Mouse (Mus musculus): Measurements from ENCODE around the gene Gm6588. TPM values are rescaled to one million over a fixed set of nuclear protein-coding genes. Genes with fewer than 3 reads are reported as not detected.

Gene Gm6588
- polyA plus RNA-seq, 1 experiment from 2014 or later: not detected

DNA sequence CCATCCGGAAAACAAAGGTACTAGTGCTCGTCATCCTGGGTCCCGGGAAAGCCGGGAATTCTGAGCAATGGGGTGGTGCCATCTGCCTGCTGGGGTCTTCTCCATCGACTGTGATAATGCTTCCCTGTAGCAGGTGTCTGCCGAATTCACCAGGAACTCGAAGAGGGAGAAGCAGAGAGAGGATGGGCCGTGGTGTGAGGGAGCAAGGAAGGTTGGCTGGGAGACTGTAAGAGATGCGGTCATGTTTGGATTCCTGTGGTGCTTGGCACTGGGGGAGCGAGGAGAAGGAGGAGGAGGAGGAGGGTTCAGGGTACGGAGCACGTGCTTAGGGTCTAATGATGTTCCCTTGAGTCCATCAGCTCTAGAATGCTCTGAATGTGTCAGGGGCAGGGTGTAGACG, 33.3 kb downstream of the Gm6588 start:
- WGBS: 61% methylated on average over 13 of the region's 13 CpGs
- DNase-seq (ENCODE audit: low spot score): no peak
- no peak overlapping the region for H3K4me3 ChIP-seq
- peaks cover 55% of the 10 kb centered on the region for H3K4me1 ChIP-seq
- no peaks in the 10 kb centered on the region for H3K9me3 ChIP-seq
- peaks cover 70% of the 10 kb centered on the region for H3K27me3 ChIP-seq (replicated peaks; ENCODE audit: low read depth, poor library complexity, severe bottlenecking)
- H3K36me3 ChIP-seq (replicated peaks): no peaks in the 10 kb centered on the region
- peak overlapping the region; percentile 26; the same call in 1 of the 2 replicates for H3K27ac ChIP-seq (replicated peaks)

DNA sequence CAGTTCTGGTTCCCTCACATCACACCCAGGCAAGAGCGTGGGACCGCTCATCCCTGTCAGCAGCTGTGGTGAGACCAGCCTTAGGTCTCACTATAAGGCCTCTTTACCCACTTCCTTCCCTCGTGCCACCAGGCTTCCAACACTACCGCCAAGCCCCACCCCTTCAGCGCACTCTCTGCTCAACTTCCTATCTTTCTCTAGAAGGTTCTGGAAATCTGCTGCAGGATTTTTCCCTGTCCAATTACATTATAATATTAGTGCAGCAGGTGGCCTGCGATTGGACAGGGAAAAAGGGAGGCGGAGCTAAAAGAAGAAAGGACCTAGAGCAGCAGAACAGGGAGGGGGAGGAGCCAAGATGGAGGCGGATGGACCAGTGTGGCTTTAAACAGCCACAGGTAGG, 33.8 kb downstream of the Gm6588 start:
- Histone ChIP-seq H3K36me3 (replicated peaks) (no peaks in the 10 kb centered on the region), H3K27ac (replicated peaks) (no peak overlapping the region), H3K9me3 (no peaks in the 10 kb centered on the region), H3K4me1 (peaks cover 50% of the 10 kb centered on the region), H3K27me3 (replicated peaks; ENCODE audit: low read depth, poor library complexity, severe bottlenecking) (peaks cover 67% of the 10 kb centered on the region), H3K4me3 (no peak overlapping the region)
- DNase-seq (ENCODE audit: low spot score): no peak
- WGBS: 87% methylated on average over 8 of the region's 8 CpGs

DNA sequence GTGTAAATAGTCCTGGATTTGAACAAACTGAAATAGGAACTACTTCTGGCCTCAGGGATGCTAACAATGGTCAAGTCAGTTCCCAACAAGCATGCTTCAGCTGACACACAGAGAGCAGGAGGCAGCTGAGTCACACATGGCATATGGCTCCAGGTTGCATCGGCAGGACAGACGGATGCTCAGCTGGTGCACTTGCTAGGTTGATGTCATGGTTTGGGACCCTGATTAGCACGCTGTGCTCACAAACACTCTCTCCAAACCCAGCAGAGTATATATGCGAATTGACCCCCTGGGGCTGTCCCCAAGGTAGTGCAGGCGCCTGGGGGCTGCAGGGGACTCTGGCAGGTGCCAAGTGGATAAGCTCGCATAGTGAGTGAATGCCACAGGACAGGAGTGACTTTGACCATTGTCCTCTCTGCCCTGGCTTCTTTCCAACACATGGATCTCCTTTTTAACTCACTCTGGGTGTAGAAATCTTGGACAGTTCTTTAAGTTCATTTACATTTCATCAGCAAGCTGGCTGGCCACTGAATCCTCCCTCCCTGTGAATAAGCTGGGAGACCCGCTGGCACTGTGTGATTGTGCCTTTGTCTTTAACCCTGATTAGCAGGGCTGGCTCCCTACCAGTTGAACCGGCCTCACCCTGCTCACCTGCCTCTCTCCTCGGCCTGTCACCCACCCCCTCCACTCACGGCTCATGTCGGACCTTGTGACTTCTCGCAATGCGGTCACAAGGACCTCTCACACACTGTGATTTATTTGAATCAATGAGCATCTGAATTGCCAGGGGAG, 35.9 kb downstream of the Gm6588 start:
- H3K4me3 ChIP-seq: no peak overlapping the region
- whole genome bisulfite sequencing: 23% methylated on average over 13 of the region's 13 CpGs
- peaks cover 54% of the 10 kb centered on the region for H3K27me3 ChIP-seq (replicated peaks; ENCODE audit: low read depth, poor library complexity, severe bottlenecking)
- no peak overlapping the region; the same call in 1 of the 2 replicates for H3K27ac ChIP-seq (replicated peaks)
- no peaks in the 10 kb centered on the region for H3K36me3 ChIP-seq (replicated peaks)
- H3K9me3 ChIP-seq: no peaks in the 10 kb centered on the region
- DNase-seq (ENCODE audit: low spot score): no peak
- H3K4me1 ChIP-seq: peaks cover 42% of the 10 kb centered on the region

DNA sequence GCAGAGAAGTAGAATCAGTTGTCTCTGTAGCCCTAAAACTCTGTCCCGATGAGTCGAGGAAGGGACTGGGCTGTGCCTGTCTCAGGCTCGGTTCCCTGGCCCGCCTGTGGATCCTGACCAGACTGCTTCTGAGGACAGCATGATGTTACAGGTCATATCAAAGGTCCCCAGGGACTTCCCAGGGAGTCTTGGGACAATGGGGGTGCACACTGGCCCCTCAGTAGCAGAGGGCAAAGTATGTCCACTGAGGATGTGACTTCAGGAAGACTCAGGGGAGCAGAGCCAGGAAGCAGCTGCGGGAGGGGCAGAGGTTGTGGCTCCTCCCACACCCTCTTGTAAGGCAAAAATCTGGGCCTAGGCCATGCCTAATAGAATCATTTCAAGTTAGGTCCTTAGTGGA, 37.2 kb downstream of the Gm6588 start:
- 60% methylated on average over 5 of the region's 5 CpGs for WGBS
- Histone ChIP-seq H3K4me1 (peaks cover 42% of the 10 kb centered on the region), H3K36me3 (replicated peaks) (no peaks in the 10 kb centered on the region), H3K27me3 (replicated peaks; ENCODE audit: low read depth, poor library complexity, severe bottlenecking) (peaks cover 50% of the 10 kb centered on the region), H3K27ac (replicated peaks) (peak overlapping the region; percentile 14; the same call in 1 of the 2 replicates), H3K9me3 (no peaks in the 10 kb centered on the region), H3K4me3 (no peak overlapping the region)
- DNase-seq (ENCODE audit: low spot score): no peak

DNA sequence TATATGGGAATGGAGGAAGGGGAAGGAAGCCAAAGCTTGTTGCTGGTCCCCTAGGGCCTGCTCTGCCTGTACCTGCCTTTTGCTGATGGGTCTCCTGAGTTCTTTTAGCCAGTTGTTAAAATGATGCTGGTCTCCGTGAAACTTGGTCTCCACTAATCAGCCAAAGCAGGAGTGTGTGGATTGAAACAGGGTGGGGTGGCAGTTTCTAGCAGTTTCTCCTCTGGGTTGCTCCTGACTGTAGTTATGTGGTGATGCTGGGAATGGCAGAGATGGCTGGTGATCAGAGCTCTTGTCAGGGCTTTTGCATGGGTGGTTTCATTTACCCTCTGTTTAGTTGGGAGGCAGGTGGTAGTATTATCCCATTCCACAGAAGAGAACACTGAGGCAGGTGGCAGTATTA, 38.3 kb downstream of the Gm6588 start:
- H3K36me3 ChIP-seq (replicated peaks): no peaks in the 10 kb centered on the region
- 98% methylated on average over 1 of the region's 1 CpGs for WGBS
- peaks cover 34% of the 10 kb centered on the region for H3K4me1 ChIP-seq
- H3K4me3 ChIP-seq: no peak overlapping the region
- peaks cover 43% of the 10 kb centered on the region for H3K27me3 ChIP-seq (replicated peaks; ENCODE audit: low read depth, poor library complexity, severe bottlenecking)
- no peak overlapping the region for H3K27ac ChIP-seq (replicated peaks)
- H3K9me3 ChIP-seq: no peaks in the 10 kb centered on the region
- no peak for DNase-seq (ENCODE audit: low spot score)

DNA sequence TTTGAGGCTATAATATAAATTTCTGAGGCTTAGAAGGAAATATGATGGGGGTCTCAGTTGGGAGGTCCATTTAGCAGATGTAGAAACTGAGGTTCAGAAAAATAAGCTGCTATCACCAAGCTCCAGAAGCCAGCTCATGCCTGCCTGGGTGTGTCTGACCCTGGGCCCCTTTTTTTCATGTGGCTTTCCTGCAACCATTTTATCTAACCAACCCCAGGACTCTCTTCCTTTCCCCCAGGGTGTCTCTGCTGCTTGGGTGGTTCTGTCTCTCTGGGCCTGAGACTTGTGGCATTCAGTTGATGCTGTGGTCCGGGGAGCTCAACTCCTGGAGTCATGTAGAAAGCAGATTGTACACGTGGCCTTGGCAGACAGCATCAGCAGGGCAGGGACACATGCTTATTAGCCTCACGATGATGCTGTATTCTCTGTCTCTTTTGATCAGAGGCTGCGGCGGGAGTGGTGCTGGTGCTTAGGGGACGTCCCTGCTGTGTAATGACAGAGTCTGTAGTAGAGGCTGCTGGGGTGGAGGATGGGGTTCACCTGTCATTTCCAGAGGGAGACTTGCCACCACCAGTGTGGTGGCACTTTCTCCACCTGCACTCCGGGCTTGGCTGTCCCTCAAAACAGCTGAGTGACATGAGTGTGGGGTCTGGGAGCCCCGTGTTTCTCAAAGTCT, 39.0 kb downstream of the Gm6588 start:
- H3K27me3 ChIP-seq (replicated peaks; ENCODE audit: low read depth, poor library complexity, severe bottlenecking): peaks cover 36% of the 10 kb centered on the region
- no peak overlapping the region for H3K4me3 ChIP-seq
- H3K27ac ChIP-seq (replicated peaks): no peak overlapping the region; the same call in 1 of the 2 replicates
- H3K36me3 ChIP-seq (replicated peaks): no peaks in the 10 kb centered on the region
- WGBS: 69% methylated on average over 8 of the region's 8 CpGs
- H3K4me1 ChIP-seq: peaks cover 38% of the 10 kb centered on the region
- no peaks in the 10 kb centered on the region for H3K9me3 ChIP-seq
- no peak for DNase-seq (ENCODE audit: low spot score)

DNA sequence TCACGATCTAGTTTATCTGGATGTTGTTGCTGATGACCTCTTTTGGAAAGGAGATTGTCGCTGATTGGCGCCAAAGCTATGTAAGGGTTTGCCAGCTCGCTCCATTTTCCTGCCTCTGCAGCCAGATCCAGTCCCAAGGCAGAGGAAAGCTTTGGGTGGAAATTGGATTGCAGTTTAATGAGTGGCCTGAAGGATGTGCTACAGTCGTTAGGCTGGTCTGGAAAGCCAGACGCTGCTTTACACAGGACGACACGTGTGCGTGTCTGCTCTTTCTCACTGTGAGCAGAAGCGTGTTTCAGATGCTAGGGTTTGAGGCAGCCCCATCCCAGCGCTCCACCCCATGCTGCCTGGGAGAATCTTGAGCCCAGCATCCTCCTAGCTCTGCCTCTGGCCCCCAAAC, 42.3 kb downstream of the Gm6588 start:
- Histone ChIP-seq H3K9me3 (no peaks in the 10 kb centered on the region), H3K36me3 (replicated peaks) (no peaks in the 10 kb centered on the region), H3K4me1 (peaks cover 31% of the 10 kb centered on the region), H3K27me3 (replicated peaks; ENCODE audit: low read depth, poor library complexity, severe bottlenecking) (peaks cover 6% of the 10 kb centered on the region), H3K27ac (replicated peaks) (no peak overlapping the region), H3K4me3 (no peak overlapping the region)
- DNase-seq (ENCODE audit: low spot score): no peak
- 57% methylated on average over 11 of the region's 11 CpGs for WGBS

DNA sequence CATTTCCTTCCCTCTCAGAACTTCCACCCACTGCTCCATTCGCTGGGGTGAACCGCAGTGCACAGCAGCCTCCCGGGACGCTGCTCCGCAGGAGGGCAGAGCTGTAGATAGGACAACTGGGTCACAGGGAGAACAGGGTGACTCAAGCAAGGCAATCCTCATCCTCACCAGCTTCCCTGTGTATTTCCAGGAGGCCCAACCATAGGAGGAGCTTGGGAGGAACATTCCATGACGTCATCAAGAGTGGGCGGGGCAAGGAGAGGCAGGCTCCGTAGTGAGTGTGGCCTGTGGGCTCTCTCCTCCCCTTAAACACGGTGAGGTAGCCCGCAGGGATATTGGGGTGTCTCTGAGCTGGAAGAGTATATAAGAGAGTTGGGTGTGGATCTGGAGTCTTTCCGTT, 44.3 kb downstream of the Gm6588 start:
- H3K27ac ChIP-seq (replicated peaks): 0 out of 2 replicates have a peak overlapping the region, but pooled peaks have one; percentile 5

DNA sequence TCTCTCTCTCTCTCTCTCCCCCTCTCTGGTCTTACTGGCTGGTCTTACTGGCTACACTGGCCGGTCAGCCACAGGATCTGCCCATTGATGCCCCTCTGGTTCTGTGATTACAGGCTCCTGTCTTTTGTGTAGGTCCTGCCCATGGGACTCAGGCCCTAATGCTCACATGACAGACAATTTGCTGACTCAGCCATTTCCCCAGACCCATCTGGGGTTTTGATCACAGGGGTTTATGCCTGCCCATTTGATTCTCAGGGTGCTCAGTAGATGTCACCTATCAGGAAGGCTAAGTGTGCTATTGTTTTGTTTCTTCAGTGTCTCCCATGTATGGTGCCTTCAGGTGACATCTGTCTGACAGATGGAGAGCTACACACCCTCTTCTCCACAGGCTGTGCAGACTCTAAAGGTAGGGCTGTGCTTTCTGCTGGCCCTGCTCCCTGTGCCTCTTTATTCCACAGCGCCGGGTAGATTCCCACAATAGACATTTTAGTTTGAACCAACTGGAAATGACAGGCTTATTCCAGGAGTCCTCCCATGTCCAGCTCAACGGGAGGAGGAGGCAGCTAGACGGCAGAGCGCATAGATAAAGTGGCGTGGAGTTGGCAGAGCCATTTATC, 47.6 kb downstream of the Gm6588 start:
- WGBS: 88% methylated on average over 7 of the region's 7 CpGs
- H3K4me3 ChIP-seq: no peak overlapping the region
- H3K27ac ChIP-seq (replicated peaks): no peak overlapping the region
- H3K27me3 ChIP-seq (replicated peaks; ENCODE audit: low read depth, poor library complexity, severe bottlenecking): no peaks in the 10 kb centered on the region; the same call in 1 of the 2 replicates
- no peaks in the 10 kb centered on the region for H3K9me3 ChIP-seq
- H3K36me3 ChIP-seq (replicated peaks): no peaks in the 10 kb centered on the region
- peaks cover 37% of the 10 kb centered on the region for H3K4me1 ChIP-seq
- no peak for DNase-seq (ENCODE audit: low spot score)

More for the DNA sequence above, 44.3 kb downstream of the Gm6588 start:
- DNase-seq (ENCODE audit: low spot score): peak; percentile 78
- peak overlapping the region; percentile 25; the same call in 1 of the 2 replicates for H3K4me3 ChIP-seq
- H3K9me3 ChIP-seq: no peaks in the 10 kb centered on the region
- 34% methylated on average over 11 of the region's 11 CpGs for WGBS
- no peaks in the 10 kb centered on the region; the same call in 1 of the 2 replicates for H3K27me3 ChIP-seq (replicated peaks; ENCODE audit: low read depth, poor library complexity, severe bottlenecking)
- H3K36me3 ChIP-seq (replicated peaks): no peaks in the 10 kb centered on the region
- peaks cover 18% of the 10 kb centered on the region for H3K4me1 ChIP-seq

DNA sequence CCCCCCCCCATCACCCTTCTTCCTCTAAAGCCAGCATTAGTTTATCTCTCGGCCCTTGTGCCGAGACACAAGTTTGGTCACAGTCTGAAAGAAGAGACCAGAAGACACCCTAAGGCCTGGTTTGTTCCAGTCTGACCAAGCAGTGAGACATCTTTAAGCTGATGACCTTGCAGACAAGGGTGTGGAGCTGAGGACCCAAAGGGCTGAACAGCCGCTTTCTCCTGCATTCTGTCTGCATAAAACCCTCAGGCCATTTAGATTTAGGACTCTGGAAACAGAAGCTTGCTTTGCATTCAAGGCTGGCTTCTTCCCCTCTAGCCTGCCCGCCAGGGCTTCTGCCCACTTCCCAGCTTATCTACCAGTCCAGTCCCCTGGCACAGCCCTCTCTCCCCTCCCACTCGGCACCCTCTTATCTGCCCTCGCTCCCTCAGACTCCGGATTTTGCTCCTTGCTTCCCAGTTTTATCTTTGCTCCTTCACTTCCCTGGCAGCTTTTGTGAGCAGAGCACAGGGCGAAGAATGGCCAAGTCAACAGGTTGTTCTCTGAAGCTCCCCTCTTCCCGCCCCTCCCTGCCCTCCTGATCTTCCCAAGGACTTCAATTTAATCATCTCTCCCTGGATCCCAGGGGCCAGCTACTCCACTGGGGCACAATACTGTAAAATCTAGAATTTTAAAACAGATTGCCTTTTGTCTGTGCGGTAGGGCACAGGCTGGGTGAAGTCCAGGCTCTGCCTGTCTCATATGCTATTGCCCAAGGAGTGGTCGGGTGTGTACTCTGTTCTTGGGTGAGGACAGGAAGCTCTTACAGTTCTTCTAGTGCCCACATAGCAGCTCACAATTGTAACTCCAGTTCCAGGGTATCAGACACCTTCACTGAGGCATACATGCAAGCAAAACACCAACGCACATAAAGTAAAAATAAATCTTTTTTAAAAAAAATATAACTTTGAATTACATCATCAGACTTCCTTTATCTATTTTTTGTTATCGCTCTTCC, 50.0 kb downstream of the Gm6588 start:
- no peaks in the 10 kb centered on the region for H3K36me3 ChIP-seq (replicated peaks)
- H3K9me3 ChIP-seq: no peaks in the 10 kb centered on the region
- WGBS: 74% methylated on average over 13 of the region's 13 CpGs
- no peaks in the 10 kb centered on the region; the same call in 1 of the 2 replicates for H3K27me3 ChIP-seq (replicated peaks; ENCODE audit: low read depth, poor library complexity, severe bottlenecking)
- H3K4me3 ChIP-seq: no peak overlapping the region
- peaks cover 29% of the 10 kb centered on the region for H3K4me1 ChIP-seq
- DNase-seq (ENCODE audit: low spot score): no peak
- H3K27ac ChIP-seq (replicated peaks): peak overlapping the region; percentile 48; the same call in 1 of the 2 replicates

DNA sequence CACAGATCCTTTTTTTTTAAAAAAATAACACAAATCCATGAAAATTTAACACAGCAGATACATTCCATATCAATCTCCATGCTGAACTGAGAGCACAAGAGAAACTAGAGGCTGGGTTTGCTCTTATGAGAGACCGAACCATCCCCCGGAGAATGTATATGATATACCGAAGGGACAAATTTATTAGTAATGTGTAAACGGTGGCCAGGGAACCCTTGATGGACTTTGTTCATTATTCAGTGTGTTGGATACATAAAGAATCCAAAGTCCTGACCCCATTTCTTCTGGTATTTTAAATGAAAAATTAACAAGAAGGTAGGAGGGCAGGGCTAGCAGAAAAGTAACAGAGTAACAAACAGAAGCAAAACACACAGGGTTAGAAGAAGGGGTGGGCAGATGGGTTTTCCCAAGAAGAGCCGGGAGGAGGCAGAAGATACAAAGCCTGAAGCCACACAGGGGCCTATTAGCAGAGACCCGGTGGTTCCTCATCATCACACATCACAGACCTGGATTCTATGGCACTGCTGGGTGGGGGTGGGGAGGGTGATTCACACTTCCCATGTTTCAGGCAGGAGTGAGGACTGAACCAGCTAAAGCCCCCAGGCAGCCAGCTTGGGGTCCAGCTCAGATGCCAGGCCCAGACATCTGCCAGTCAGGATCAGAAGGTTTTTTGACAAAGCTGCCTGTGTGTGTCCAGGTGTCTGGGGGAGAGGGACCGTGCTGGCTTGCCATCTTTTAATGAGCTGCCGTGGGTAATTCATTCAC, 50.9 kb downstream of the Gm6588 start:
- Histone ChIP-seq H3K27ac (replicated peaks) (no peak overlapping the region), H3K9me3 (no peaks in the 10 kb centered on the region), H3K27me3 (replicated peaks; ENCODE audit: low read depth, poor library complexity, severe bottlenecking) (no peaks in the 10 kb centered on the region; the same call in 1 of the 2 replicates), H3K4me3 (no peak overlapping the region), H3K36me3 (replicated peaks) (no peaks in the 10 kb centered on the region), H3K4me1 (peaks cover 29% of the 10 kb centered on the region)
- peak; percentile 19 for DNase-seq (ENCODE audit: low spot score)
- 56% methylated on average over 8 of the region's 8 CpGs for WGBS
